Mouse (Mus musculus) kidney, postnatal 0 days (tissue): ENCODE data around the gene Hpd. TPM values are rescaled to one million over a fixed set of nuclear protein-coding genes. Genes with fewer than 3 reads are reported as not detected.

Experiments used
- ATAC-seq: fragments of 200-750 bp; cut with Nextera tagmentation; replicated peaks from 2 replicates; pipeline ENCODE4 v1.8.0; 2017; ENCODE audit warnings: low read depth, moderate number of reproducible peaks, moderate TSS enrichment, moderate library complexity; ENCODE audit not compliant: low FRiP score
- DNase-seq: peaks from one replicate; pipeline ENCODE4 v3.0.0-alpha.2; 2016; ENCODE audit warnings: low spot score
- H3K27ac ChIP-seq: fragments of 300-500 bp; sonication (generic); 2 replicates; pipeline ENCODE4 v1.5.1; 2014; ENCODE audit warnings: mild to moderate bottlenecking
- H3K27me3 ChIP-seq: fragments of 300-500 bp; sonication (generic); 2 replicates; pipeline ENCODE4 v1.6.1; 2014; ENCODE audit warnings: low read length, mixed read lengths; ENCODE audit not compliant: insufficient read depth
- H3K36me3 ChIP-seq: fragments of 300-500 bp; sonication (generic); 2 replicates; pipeline ENCODE4 v1.6.1; 2014; ENCODE audit warnings: low read length, mixed read lengths; ENCODE audit not compliant: insufficient read depth
- H3K4me1 ChIP-seq: fragments of 300-500 bp; sonication (generic); replicated peaks from 2 replicates; pipeline ENCODE4 v1.6.1; 2014; ENCODE audit warnings: antibody characterized with exemption, low read length, mixed read lengths; ENCODE audit not compliant: insufficient read depth
- H3K4me2 ChIP-seq: fragments of 300-500 bp; sonication (generic); 2 replicates; pipeline ENCODE4 v1.6.1; 2014; ENCODE audit warnings: mild to moderate bottlenecking, low read length, moderate library complexity, mixed read lengths
- H3K4me3 ChIP-seq: fragments of 300-500 bp; sonication (generic); replicated peaks from 2 replicates; pipeline ENCODE4 v1.5.1; 2014; ENCODE audit warnings: low read depth, low read length
- H3K9ac ChIP-seq: fragments of 300-500 bp; sonication (generic); 2 replicates; pipeline ENCODE4 v1.6.1; 2014; ENCODE audit warnings: low read depth, low read length
- H3K9me3 ChIP-seq: fragments of 300-500 bp; sonication (generic); replicated peaks from 2 replicates; pipeline ENCODE4 v1.6.1; 2016; ENCODE audit warnings: low read length, inconsistent platforms, mixed read lengths
- CTCF ChIP-seq: IDR thresholded peaks from 2 replicates; pipeline ENCODE4 v1.5.1; 2016; ENCODE audit warnings: antibody characterized with exemption, low read depth, mild to moderate bottlenecking, moderate library complexity
- WGBS: fragments of 180-500 bp; shearing (Covaris S2); extraction: QIAGEN DNeasy Blood & Tissue Kit; methylation state at CpG from one replicate; pipeline ENCODE4 v1.1.7; 2014; 5-methylcytosine and 5-hydroxymethylcytosine counted together
- polyA plus RNA-seq: library from polyadenylated mRNA; unstranded; fragments of >200 nt; fragmentation: Nextera tagmentation; extraction: Ambion mirVana; gene quantifications from 2 replicates; pipeline ENCODE4 v1.2.1, GENCODE M21; 2015

The Hpd gene
- polyA plus RNA-seq, 1 experiment from 2014 or later, result 0.45 TPM

DNA sequence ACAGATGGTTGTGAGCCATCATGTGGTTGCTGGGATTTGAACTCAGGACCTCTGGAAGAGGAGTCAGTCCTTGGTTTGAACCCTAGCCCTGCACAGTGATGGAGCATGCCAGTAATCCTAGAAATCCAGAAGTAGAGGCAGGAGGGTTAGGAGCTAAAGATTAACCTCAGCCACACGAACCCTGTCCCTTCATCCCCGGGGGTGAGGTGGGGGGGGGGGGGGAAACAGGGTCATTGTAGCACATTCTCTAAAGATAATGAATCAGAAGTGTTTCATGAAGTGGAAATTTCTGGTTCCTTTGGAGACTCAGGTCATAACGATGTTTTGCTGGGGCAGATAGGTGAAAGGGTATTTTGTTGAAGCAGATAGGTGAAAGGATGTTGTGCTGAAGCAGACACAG, 8.4 kb upstream of the Hpd start:
- no peaks in the 10 kb centered on the region for H3K4me1 ChIP-seq
- TF ChIP-seq CTCF, result no peak
- H3K27me3 ChIP-seq, result no peaks in the 10 kb centered on the region
- DNase-seq (no peak), ATAC-seq (no peak)
- no peak overlapping the region for H3K4me2 ChIP-seq
- H3K9ac ChIP-seq, result no peak overlapping the region
- H3K36me3 ChIP-seq, result no peaks in the 10 kb centered on the region
- H3K4me3 ChIP-seq, result no peak overlapping the region
- 67% methylated on average over 3 of the region's 3 CpGs for WGBS
- H3K27ac ChIP-seq, result no peak overlapping the region
- H3K9me3 ChIP-seq, result no peaks in the 10 kb centered on the region

DNA sequence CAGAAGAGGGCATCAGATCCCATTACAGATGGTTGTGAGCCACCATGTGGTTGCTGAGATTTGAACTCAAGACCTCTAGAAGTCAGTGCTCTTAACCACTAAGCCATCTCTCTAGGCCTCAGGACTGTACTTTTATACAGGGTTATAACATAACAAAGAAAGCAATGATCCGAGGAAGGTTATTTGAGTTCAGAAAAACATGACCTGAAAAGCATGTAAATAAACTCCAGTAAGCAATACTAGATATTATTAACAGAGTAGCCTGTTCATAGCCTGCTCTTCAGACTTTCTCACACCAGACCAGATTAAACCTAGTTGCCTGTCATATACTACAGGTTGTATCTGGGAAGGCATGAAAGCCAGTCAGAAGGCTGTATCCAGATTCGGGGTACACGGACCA, 4.8 kb upstream of the Hpd start:
- H3K9ac ChIP-seq, result no peak overlapping the region
- H3K4me3 ChIP-seq, result no peak overlapping the region
- no peak for TF ChIP-seq CTCF
- H3K4me1 ChIP-seq, result no peaks in the 10 kb centered on the region
- H3K9me3 ChIP-seq, result no peaks in the 10 kb centered on the region
- 80% methylated on average over 3 of the region's 3 CpGs for WGBS
- H3K27me3 ChIP-seq, result no peaks in the 10 kb centered on the region
- H3K36me3 ChIP-seq, result no peaks in the 10 kb centered on the region
- H3K27ac ChIP-seq, result no peak overlapping the region
- DNase-seq (no peak), ATAC-seq (no peak)
- H3K4me2 ChIP-seq, result no peak overlapping the region

DNA sequence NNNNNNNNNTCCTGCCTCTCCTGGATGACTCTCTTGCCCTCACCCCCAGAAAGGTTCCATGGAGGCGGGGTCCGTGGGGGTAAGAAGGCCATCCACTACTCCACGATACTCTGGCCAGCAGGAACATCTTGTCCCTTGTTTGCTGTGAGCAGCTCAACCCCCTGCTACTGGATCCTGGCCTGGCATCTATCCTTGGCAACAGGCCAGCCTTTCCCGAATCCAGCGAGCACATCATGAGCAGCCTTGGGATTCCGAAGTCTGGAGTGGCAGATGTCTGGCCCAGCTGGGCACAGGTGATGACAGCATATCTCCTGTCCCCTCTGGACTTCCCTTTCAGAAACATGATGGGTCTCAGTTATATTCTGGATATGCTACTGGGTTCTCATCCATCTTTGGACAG, 3.4 kb upstream of the Hpd start:
- no peaks in the 10 kb centered on the region for H3K9me3 ChIP-seq
- WGBS, result 78% methylated on average over 6 of the region's 6 CpGs
- H3K27ac ChIP-seq, result no peak overlapping the region
- no peak overlapping the region for H3K4me3 ChIP-seq
- DNase-seq, result no peak
- H3K36me3 ChIP-seq, result no peaks in the 10 kb centered on the region
- no peaks in the 10 kb centered on the region for H3K27me3 ChIP-seq
- no peak for ATAC-seq
- no peak overlapping the region for H3K9ac ChIP-seq
- no peaks in the 10 kb centered on the region for H3K4me1 ChIP-seq
- no peak for TF ChIP-seq CTCF
- H3K4me2 ChIP-seq, result no peak overlapping the region

DNA sequence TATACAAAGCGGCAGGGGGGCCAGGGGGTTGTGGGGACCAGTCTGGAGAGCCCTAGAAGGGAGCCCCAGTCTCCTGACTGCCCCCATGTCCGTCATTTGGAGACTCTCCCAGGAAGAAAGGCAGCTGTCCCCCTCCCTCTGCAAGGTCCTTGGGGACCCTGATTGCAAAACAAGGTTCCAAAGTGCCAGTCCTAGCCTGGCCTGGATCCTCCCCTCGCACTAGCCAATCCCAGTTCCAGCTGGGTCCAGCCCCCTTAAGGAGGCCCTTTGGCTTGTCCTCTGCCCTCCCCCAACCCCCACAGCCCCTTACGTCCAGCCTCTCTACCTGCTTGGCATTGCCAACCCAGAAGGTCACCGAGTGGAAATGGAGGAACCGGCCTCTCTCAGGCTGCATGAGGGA, 991 bp downstream of the Hpd start:
- ATAC-seq, result peak; percentile 61
- no peaks in the 10 kb centered on the region for H3K27me3 ChIP-seq
- no peak for TF ChIP-seq CTCF
- no peaks in the 10 kb centered on the region for H3K4me1 ChIP-seq
- no peak overlapping the region for H3K9ac ChIP-seq
- WGBS, result 73% methylated on average over 6 of the region's 6 CpGs
- no peaks in the 10 kb centered on the region for H3K9me3 ChIP-seq
- no peaks in the 10 kb centered on the region for H3K36me3 ChIP-seq
- H3K27ac ChIP-seq, result no peak overlapping the region
- no peak for DNase-seq
- no peak overlapping the region for H3K4me2 ChIP-seq
- H3K4me3 ChIP-seq, result no peak overlapping the region

GRCm38 (mm10) chr5:123180390-123180789, 2.1 kb downstream of the Hpd start:
- no peak for ATAC-seq
- Histone ChIP-seq H3K4me3 (no peak overlapping the region), H3K4me1 (no peaks in the 10 kb centered on the region), H3K9me3 (no peaks in the 10 kb centered on the region), H3K9ac (no peak overlapping the region), H3K27ac (no peak overlapping the region), H3K36me3 (no peaks in the 10 kb centered on the region), H3K4me2 (no peak overlapping the region), H3K27me3 (no peaks in the 10 kb centered on the region)
- 90% methylated on average over 15 of the region's 15 CpGs for WGBS
- no peak for DNase-seq
- TF ChIP-seq CTCF, result no peak

GRCm38 (mm10) chr5:123178792-123179191, 3.7 kb downstream of the Hpd start:
- H3K36me3 ChIP-seq, result no peaks in the 10 kb centered on the region
- no peak for DNase-seq
- H3K27me3 ChIP-seq, result no peaks in the 10 kb centered on the region
- no peaks in the 10 kb centered on the region for H3K9me3 ChIP-seq
- no peak overlapping the region for H3K4me3 ChIP-seq
- no peak overlapping the region for H3K9ac ChIP-seq
- ATAC-seq, result no peak
- 90% methylated on average over 5 of the region's 5 CpGs for WGBS
- H3K4me2 ChIP-seq, result no peak overlapping the region
- TF ChIP-seq CTCF, result no peak
- H3K27ac ChIP-seq, result no peak overlapping the region
- no peaks in the 10 kb centered on the region for H3K4me1 ChIP-seq

GRCm38 (mm10) chr5:123171646-123172350, 10.7 kb downstream of the Hpd start:
- H3K27ac ChIP-seq, result no peak overlapping the region
- 10% methylated on average over 22 of the region's 22 CpGs for WGBS

More at GRCm38 (mm10) chr5:123171646-123172350, 10.7 kb downstream of the Hpd start:
- Histone ChIP-seq H3K4me1 (peaks cover 7% of the 10 kb centered on the region; the same call in 1 of the 2 replicates), H3K4me3 (peak overlapping the region; percentile 16; the same call in 1 of the 2 replicates), H3K4me2 (peak overlapping the region; percentile 57), H3K9me3 (no peaks in the 10 kb centered on the region), H3K27me3 (no peaks in the 10 kb centered on the region), H3K36me3 (0 out of 2 replicates have a peak, but pooled peaks cover 7% of the 10 kb centered on the region), H3K9ac (no peak overlapping the region)
- peak; percentile 100 for TF ChIP-seq CTCF
- DNase-seq (peak; percentile 97), ATAC-seq (peak; percentile 88)
